Mouse (Mus musculus) heart, embryonic 10.5 days (tissue): Measurements from ENCODE around the gene Calcb. TPM values are rescaled to one million over a fixed set of nuclear protein-coding genes. Genes with fewer than 3 reads are reported as not detected.

ENCODE experiments used
- DNase-seq: peaks from one replicate; pipeline ENCODE4 v3.0.0-alpha.2; 2017; ENCODE audit warnings: low spot score
- H3K27ac ChIP-seq: fragments of 300-500 bp; sonication (generic); 2 replicates; pipeline ENCODE4 v1.5.1; 2016; ENCODE audit warnings: mild to moderate bottlenecking
- H3K27me3 ChIP-seq: fragments of 300-500 bp; sonication (generic); 2 replicates; pipeline ENCODE4 v1.6.1; 2016; ENCODE audit warnings: mild to moderate bottlenecking; ENCODE audit not compliant: poor library complexity, insufficient read depth, severe bottlenecking
- H3K36me3 ChIP-seq: fragments of 300-500 bp; sonication (generic); 2 replicates; pipeline ENCODE4 v1.6.1; 2016; ENCODE audit warnings: mild to moderate bottlenecking, moderate library complexity
- H3K4me1 ChIP-seq: fragments of 300-500 bp; sonication (generic); 2 replicates; pipeline ENCODE4 v1.6.1; 2016; ENCODE audit warnings: mild to moderate bottlenecking
- H3K4me3 ChIP-seq: fragments of 300-500 bp; sonication (generic); 2 replicates; pipeline ENCODE4 v1.5.1; 2016; ENCODE audit warnings: mild to moderate bottlenecking, moderate library complexity
- H3K9me3 ChIP-seq: fragments of 300-500 bp; sonication (generic); 2 replicates; pipeline ENCODE4 v1.6.1; 2016; ENCODE audit warnings: mild to moderate bottlenecking, moderate library complexity
- WGBS: fragments of 180-500 bp; shearing (Covaris S2); methylation state at CpG from one replicate; pipeline ENCODE4 v1.1.7; 2016; 5-methylcytosine and 5-hydroxymethylcytosine counted together
- polyA plus RNA-seq: library from polyadenylated mRNA; unstranded; fragments of >200 nt; fragmentation: Nextera tagmentation; extraction: Ambion mirVana; gene quantifications from 2 replicates; pipeline ENCODE4 v1.2.1, GENCODE M21; 2016

Gene Calcb
- polyA plus RNA-seq, 1 experiment from 2014 or later = not detected

- H3K27ac ChIP-seq = no peak overlapping the region
- no peaks in the 10 kb centered on the region for H3K36me3 ChIP-seq
- no peak for DNase-seq
- H3K4me3 ChIP-seq = no peak overlapping the region
- H3K27me3 ChIP-seq = no peaks in the 10 kb centered on the region; the same call in 1 of the 2 replicates
- no peaks in the 10 kb centered on the region for H3K9me3 ChIP-seq
- H3K4me1 ChIP-seq = no peaks in the 10 kb centered on the region
Measured at GRCm38 (mm10) chr7:114738166-114738565, 19.7 kb downstream of the Calcb start.

DNA sequence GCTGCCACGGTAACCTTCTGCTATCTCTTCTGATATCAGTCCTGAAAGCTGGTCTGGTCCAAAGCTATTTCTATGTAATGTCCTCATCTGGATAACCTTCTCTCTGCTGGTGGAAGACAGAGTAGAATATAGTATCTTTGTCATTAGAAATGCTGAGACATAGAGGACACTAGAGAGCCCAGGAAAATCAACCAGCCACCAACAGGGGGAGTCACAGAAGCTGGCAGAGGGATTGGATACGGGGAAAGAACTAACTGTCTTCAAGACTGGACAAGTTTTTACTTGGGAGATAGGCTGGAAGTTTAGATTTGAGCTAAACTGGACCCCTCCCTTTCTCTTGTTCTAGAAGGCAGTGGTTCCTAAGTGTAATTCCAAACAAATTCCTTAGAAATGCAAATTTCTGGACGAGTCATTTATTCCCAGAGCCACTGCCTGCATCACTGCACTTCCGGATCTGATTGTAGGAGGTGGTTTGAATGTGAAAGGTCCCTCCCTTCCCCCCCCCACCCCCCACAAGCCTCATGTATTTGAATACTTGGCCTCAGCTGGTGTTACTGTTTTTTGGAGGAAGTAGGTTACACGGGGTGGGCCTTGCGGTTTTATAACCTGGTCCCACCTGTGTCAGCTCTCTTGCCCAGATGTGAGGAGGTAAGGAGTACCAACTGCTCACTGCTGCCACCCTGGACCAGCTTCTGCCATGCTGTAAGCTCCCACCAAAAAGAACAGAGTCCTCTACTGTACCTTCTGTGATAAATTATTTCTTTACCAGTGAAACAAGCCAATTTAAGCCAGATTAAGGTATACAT lies 22.1 kb downstream of the Calcb start:
- H3K4me1 ChIP-seq = peaks cover 5% of the 10 kb centered on the region
- H3K27me3 ChIP-seq = peaks cover 14% of the 10 kb centered on the region
- DNase-seq = no peak
- 50% methylated on average over 6 of the region's 6 CpGs for WGBS
- H3K9me3 ChIP-seq = no peaks in the 10 kb centered on the region
- no peaks in the 10 kb centered on the region for H3K36me3 ChIP-seq
- no peak overlapping the region for H3K27ac ChIP-seq
- H3K4me3 ChIP-seq = no peak overlapping the region

- Histone ChIP-seq H3K4me1 (peaks cover 8% of the 10 kb centered on the region), H3K4me3 (no peak within 1 kb of the TSS), H3K9me3 (no peaks in the 10 kb centered on the region), H3K27me3 (peaks cover 30% of the 10 kb centered on the region), H3K36me3 (no peaks in the 10 kb centered on the region), H3K27ac (no peak within 1 kb of the TSS)
- WGBS = 62% methylated on average over 5 of the region's 5 CpGs
- DNase-seq = no peak
Measured at GRCm38 (mm10) chr7:114743022-114743780, 24.8 kb downstream of the Calcb start, which contains the start of gene Insc. Insc (plus strand) TSS chr7:114743694.

DNA sequence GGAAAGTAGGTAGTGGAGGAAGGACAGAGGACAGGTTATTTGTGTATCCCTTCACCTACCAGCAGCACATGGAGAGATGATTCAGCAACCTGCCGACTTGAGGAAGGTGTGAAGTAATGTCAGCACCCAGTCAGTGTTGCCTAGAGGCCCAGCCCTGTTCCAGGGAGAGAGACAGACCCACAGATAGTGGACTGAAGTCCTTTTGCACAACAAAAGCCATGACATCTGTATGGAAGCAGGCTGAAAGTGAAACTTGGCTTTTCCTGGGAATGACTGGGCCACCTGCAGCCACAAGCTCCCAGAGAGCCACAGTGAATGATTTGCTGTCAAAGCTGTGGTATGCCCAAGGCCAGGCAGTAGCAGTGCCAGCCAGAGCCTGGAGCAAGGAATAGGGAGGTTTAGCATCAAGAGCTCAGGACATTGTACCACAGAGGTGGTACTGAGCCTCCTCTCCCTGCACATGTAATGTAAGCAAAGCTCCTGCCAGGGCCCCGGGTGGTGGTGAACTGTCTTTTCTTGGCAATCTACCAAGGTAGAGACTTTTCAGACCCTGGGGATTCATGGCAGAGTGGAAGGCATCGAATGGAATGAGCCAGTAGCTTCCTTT lies 26.3 kb downstream of the Calcb start:
- H3K36me3 ChIP-seq = no peaks in the 10 kb centered on the region
- 47% methylated on average over 3 of the region's 3 CpGs for WGBS
- DNase-seq = no peak
- peaks cover 30% of the 10 kb centered on the region for H3K27me3 ChIP-seq
- H3K4me1 ChIP-seq = peaks cover 8% of the 10 kb centered on the region
- H3K4me3 ChIP-seq = peak overlapping the region; percentile 60; the same call in 1 of the 2 replicates
- no peak overlapping the region for H3K27ac ChIP-seq
- H3K9me3 ChIP-seq = no peaks in the 10 kb centered on the region

GRCm38 (mm10) chr7:114745481-114746271 lies 27.2 kb downstream of the Calcb start:
- no peaks in the 10 kb centered on the region for H3K36me3 ChIP-seq
- H3K4me3 ChIP-seq = peak overlapping the region; percentile 60
- peaks cover 8% of the 10 kb centered on the region for H3K4me1 ChIP-seq
- H3K27me3 ChIP-seq = peaks cover 30% of the 10 kb centered on the region
- H3K27ac ChIP-seq = peak overlapping the region; percentile 59; the same call in 1 of the 2 replicates
- whole genome bisulfite sequencing = 5% methylated on average over 34 of the region's 34 CpGs
- H3K9me3 ChIP-seq = no peaks in the 10 kb centered on the region
- DNase-seq = no peak

- no peaks in the 10 kb centered on the region for H3K9me3 ChIP-seq
- no peaks in the 10 kb centered on the region for H3K36me3 ChIP-seq
- peaks cover 30% of the 10 kb centered on the region for H3K27me3 ChIP-seq
- 68% methylated on average over 3 of the region's 3 CpGs for WGBS
- H3K4me1 ChIP-seq = peaks cover 8% of the 10 kb centered on the region
- H3K27ac ChIP-seq = no peak overlapping the region
- no peak for DNase-seq
- H3K4me3 ChIP-seq = no peak overlapping the region
Measured at GRCm38 (mm10) chr7:114747596-114747995, 29.2 kb downstream of the Calcb start.

DNA sequence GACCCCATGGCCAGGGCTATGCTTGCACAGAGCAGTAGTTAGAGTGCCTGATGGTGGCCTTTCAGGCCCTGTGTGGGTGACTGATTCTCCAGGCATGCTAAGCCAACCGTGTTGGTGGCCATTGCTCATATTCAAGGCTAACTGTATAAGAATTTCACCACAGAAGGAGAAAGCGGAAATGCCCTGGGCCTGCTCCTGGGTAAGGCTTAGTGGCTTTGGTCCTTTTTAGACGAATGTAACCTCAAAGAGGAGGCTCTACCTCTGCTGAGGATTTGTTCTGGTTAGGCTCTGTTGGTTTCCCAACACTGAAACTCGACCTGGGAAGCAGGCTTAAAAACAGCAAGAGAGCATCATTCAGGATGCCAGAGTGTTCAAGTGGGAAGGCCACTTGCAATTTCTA lies 29.8 kb downstream of the Calcb start:
- Histone ChIP-seq H3K36me3 (no peaks in the 10 kb centered on the region), H3K27ac (no peak overlapping the region), H3K4me1 (peaks cover 8% of the 10 kb centered on the region), H3K9me3 (no peaks in the 10 kb centered on the region), H3K4me3 (no peak overlapping the region), H3K27me3 (peaks cover 30% of the 10 kb centered on the region)
- 62% methylated on average over 4 of the region's 4 CpGs for WGBS
- DNase-seq = no peak

GRCm38 (mm10) chr7:114753471-114753870 lies 35.0 kb downstream of the Calcb start:
- Histone ChIP-seq H3K4me3 (no peak overlapping the region), H3K27ac (no peak overlapping the region), H3K27me3 (no peaks in the 10 kb centered on the region), H3K36me3 (no peaks in the 10 kb centered on the region), H3K9me3 (no peaks in the 10 kb centered on the region), H3K4me1 (0 out of 2 replicates have a peak, but pooled peaks cover 7% of the 10 kb centered on the region)
- no peak for DNase-seq
- 80% methylated on average over 2 of the region's 2 CpGs for WGBS

DNA sequence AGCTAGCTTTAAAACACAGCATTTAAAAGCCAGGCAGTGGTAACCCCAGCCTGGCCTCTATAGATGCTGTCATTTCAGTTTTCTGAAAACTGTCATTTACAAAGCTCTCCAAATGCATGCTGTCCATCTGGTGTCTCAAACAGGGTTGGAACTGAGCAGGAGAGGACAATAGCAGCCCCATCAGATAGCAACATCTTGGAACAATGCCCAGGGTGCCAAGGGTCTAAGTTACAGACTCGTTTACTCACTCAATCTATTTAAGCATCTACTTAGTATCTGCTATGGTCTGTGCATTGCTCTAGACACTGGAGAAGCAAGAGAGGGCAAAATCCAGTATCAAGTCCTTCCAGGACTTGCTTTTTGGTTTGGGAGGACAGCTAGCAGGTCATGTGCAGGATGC lies 35.8 kb downstream of the Calcb start:
- Histone ChIP-seq H3K27ac (no peak overlapping the region), H3K27me3 (no peaks in the 10 kb centered on the region), H3K36me3 (no peaks in the 10 kb centered on the region), H3K4me3 (no peak overlapping the region), H3K4me1 (0 out of 2 replicates have a peak, but pooled peaks cover 7% of the 10 kb centered on the region), H3K9me3 (no peaks in the 10 kb centered on the region)
- no peak for DNase-seq
- 41% methylated on average over 1 of the region's 1 CpGs for WGBS

GRCm38 (mm10) chr7:114754626-114755025 lies 36.2 kb downstream of the Calcb start:
- DNase-seq = no peak
- no peaks in the 10 kb centered on the region for H3K9me3 ChIP-seq
- no peak overlapping the region for H3K4me3 ChIP-seq
- 0 out of 2 replicates have a peak, but pooled peaks cover 7% of the 10 kb centered on the region for H3K4me1 ChIP-seq
- WGBS = 78% methylated on average over 8 of the region's 8 CpGs
- H3K27ac ChIP-seq = no peak overlapping the region
- H3K36me3 ChIP-seq = no peaks in the 10 kb centered on the region
- H3K27me3 ChIP-seq = no peaks in the 10 kb centered on the region

GRCm38 (mm10) chr7:114762660-114763059 lies 44.2 kb downstream of the Calcb start:
- Histone ChIP-seq H3K36me3 (no peaks in the 10 kb centered on the region), H3K27ac (no peak overlapping the region), H3K4me1 (no peaks in the 10 kb centered on the region), H3K27me3 (no peaks in the 10 kb centered on the region), H3K4me3 (no peak overlapping the region), H3K9me3 (no peaks in the 10 kb centered on the region)
- no peak for DNase-seq
- 60% methylated on average over 2 of the region's 2 CpGs for WGBS

GRCm38 (mm10) chr7:114765273-114765672 lies 46.8 kb downstream of the Calcb start:
- Histone ChIP-seq H3K4me3 (no peak overlapping the region), H3K36me3 (no peaks in the 10 kb centered on the region), H3K27ac (no peak overlapping the region), H3K27me3 (no peaks in the 10 kb centered on the region), H3K9me3 (no peaks in the 10 kb centered on the region), H3K4me1 (no peaks in the 10 kb centered on the region)
- 85% methylated on average over 3 of the region's 3 CpGs for WGBS
- no peak for DNase-seq
